Mouse (Mus musculus): ENCODE data around the gene Rergl. TPM values are rescaled to one million over a fixed set of nuclear protein-coding genes. Genes with fewer than 3 reads are reported as not detected.

The Rergl gene
- not detected in 2 replicates for polyA plus RNA-seq (2016; fragmentation: Nextera tagmentation; extraction: Ambion mirVana)

- Histone ChIP-seq H3K4me1 (no peaks in the 10 kb centered on the region), H3K9ac (replicated peaks) (no peak within 1 kb of the TSS), H3K36me3 (no peaks in the 10 kb centered on the region), H3K27ac (replicated peaks) (no peak within 1 kb of the TSS), H3K27me3 (no peaks in the 10 kb centered on the region), H3K9me3 (no peaks in the 10 kb centered on the region), H3K4me2 (replicated peaks) (no peak within 1 kb of the TSS), H3K4me3 (no peak within 1 kb of the TSS)
- 40% methylated on average over 1 of the region's 1 CpGs for WGBS
- no peak for ATAC-seq (ENCODE audit: low FRiP score, low read depth)
Observed at GRCm38 (mm10) chr6:139501876-139502275, at the start of gene Rergl. TSS of gene Rergl (minus strand) at chr6:139501976.

- WGBS = 68% methylated on average over 2 of the region's 2 CpGs
- no peak for ATAC-seq (ENCODE audit: low FRiP score, low read depth)
Observed at GRCm38 (mm10) chr6:139538469-139538868, 36.7 kb upstream of the Rergl start.

GRCm38 (mm10) chr6:139525406-139525805 lies 23.6 kb upstream of the Rergl start:
- no peaks in the 10 kb centered on the region for H3K4me1 ChIP-seq
- no peak for ATAC-seq (ENCODE audit: low FRiP score, low read depth)
- H3K27me3 ChIP-seq = no peaks in the 10 kb centered on the region
- H3K36me3 ChIP-seq = no peaks in the 10 kb centered on the region
- H3K9ac ChIP-seq (replicated peaks) = no peak overlapping the region
- H3K4me3 ChIP-seq = no peak overlapping the region
- no peak overlapping the region for H3K4me2 ChIP-seq (replicated peaks)
- no peak overlapping the region for H3K27ac ChIP-seq (replicated peaks)
- no peaks in the 10 kb centered on the region for H3K9me3 ChIP-seq

More at GRCm38 (mm10) chr6:139538469-139538868, 36.7 kb upstream of the Rergl start:
- no peaks in the 10 kb centered on the region for H3K36me3 ChIP-seq
- H3K4me3 ChIP-seq = no peak overlapping the region
- no peaks in the 10 kb centered on the region for H3K9me3 ChIP-seq
- no peaks in the 10 kb centered on the region for H3K27me3 ChIP-seq
- no peaks in the 10 kb centered on the region for H3K4me1 ChIP-seq
- H3K4me2 ChIP-seq (replicated peaks) = no peak overlapping the region
- no peak overlapping the region for H3K9ac ChIP-seq (replicated peaks)
- no peak overlapping the region for H3K27ac ChIP-seq (replicated peaks)

GRCm38 (mm10) chr6:139524288-139524687 lies 22.5 kb upstream of the Rergl start:
- H3K9ac ChIP-seq (replicated peaks) = no peak overlapping the region
- 48% methylated on average over 5 of the region's 5 CpGs for WGBS
- no peak overlapping the region for H3K27ac ChIP-seq (replicated peaks)
- no peaks in the 10 kb centered on the region for H3K27me3 ChIP-seq
- H3K9me3 ChIP-seq = no peaks in the 10 kb centered on the region
- no peaks in the 10 kb centered on the region for H3K4me1 ChIP-seq
- ATAC-seq (ENCODE audit: low FRiP score, low read depth) = no peak
- no peak overlapping the region for H3K4me3 ChIP-seq
- no peaks in the 10 kb centered on the region for H3K36me3 ChIP-seq
- H3K4me2 ChIP-seq (replicated peaks) = no peak overlapping the region

- H3K27me3 ChIP-seq = no peaks in the 10 kb centered on the region
- H3K27ac ChIP-seq (replicated peaks) = no peak overlapping the region
- H3K9me3 ChIP-seq = no peaks in the 10 kb centered on the region
- WGBS = 90% methylated on average over 3 of the region's 3 CpGs
- no peak overlapping the region for H3K4me2 ChIP-seq (replicated peaks)
- no peak overlapping the region for H3K9ac ChIP-seq (replicated peaks)
- ATAC-seq (ENCODE audit: low FRiP score, low read depth) = no peak
- H3K4me3 ChIP-seq = no peak overlapping the region
- no peaks in the 10 kb centered on the region for H3K36me3 ChIP-seq
- no peaks in the 10 kb centered on the region for H3K4me1 ChIP-seq
Observed at GRCm38 (mm10) chr6:139514938-139515510, 13.2 kb upstream of the Rergl start.

GRCm38 (mm10) chr6:139479730-139480129 lies 22.0 kb downstream of the Rergl start:
- H3K27me3 ChIP-seq = no peaks in the 10 kb centered on the region
- no peak overlapping the region for H3K4me2 ChIP-seq (replicated peaks)
- no peaks in the 10 kb centered on the region for H3K4me1 ChIP-seq
- H3K4me3 ChIP-seq = no peak overlapping the region
- H3K9me3 ChIP-seq = no peaks in the 10 kb centered on the region
- no peak for ATAC-seq (ENCODE audit: low FRiP score, low read depth)
- no peaks in the 10 kb centered on the region for H3K36me3 ChIP-seq
- H3K27ac ChIP-seq (replicated peaks) = no peak overlapping the region
- H3K9ac ChIP-seq (replicated peaks) = no peak overlapping the region

GRCm38 (mm10) chr6:139464980-139465379 lies 36.8 kb downstream of the Rergl start:
- H3K36me3 ChIP-seq = no peaks in the 10 kb centered on the region
- no peak overlapping the region for H3K4me3 ChIP-seq
- H3K9ac ChIP-seq (replicated peaks) = no peak overlapping the region
- H3K9me3 ChIP-seq = no peaks in the 10 kb centered on the region
- no peak overlapping the region for H3K4me2 ChIP-seq (replicated peaks)
- 80% methylated on average over 6 of the region's 6 CpGs for whole genome bisulfite sequencing
- no peak overlapping the region for H3K27ac ChIP-seq (replicated peaks)
- H3K4me1 ChIP-seq = no peaks in the 10 kb centered on the region
- no peaks in the 10 kb centered on the region for H3K27me3 ChIP-seq
- ATAC-seq (ENCODE audit: low FRiP score, low read depth) = no peak

- WGBS = 82% methylated on average over 2 of the region's 2 CpGs
- ATAC-seq (ENCODE audit: low FRiP score, low read depth) = no peak
Observed at GRCm38 (mm10) chr6:139464292-139464691, 37.5 kb downstream of the Rergl start.

GRCm38 (mm10) chr6:139461094-139461493 lies 40.7 kb downstream of the Rergl start:
- WGBS = 35% methylated on average over 5 of the region's 5 CpGs
- Histone ChIP-seq H3K36me3 (no peaks in the 10 kb centered on the region), H3K4me2 (replicated peaks) (no peak overlapping the region), H3K9ac (replicated peaks) (no peak overlapping the region), H3K4me1 (no peaks in the 10 kb centered on the region), H3K27me3 (no peaks in the 10 kb centered on the region), H3K4me3 (no peak overlapping the region), H3K9me3 (no peaks in the 10 kb centered on the region), H3K27ac (replicated peaks) (no peak overlapping the region)
- no peak for ATAC-seq (ENCODE audit: low FRiP score, low read depth)

More at GRCm38 (mm10) chr6:139464292-139464691, 37.5 kb downstream of the Rergl start:
- H3K9ac ChIP-seq (replicated peaks) = no peak overlapping the region
- no peaks in the 10 kb centered on the region for H3K4me1 ChIP-seq
- H3K4me3 ChIP-seq = no peak overlapping the region
- H3K27ac ChIP-seq (replicated peaks) = no peak overlapping the region
- H3K27me3 ChIP-seq = no peaks in the 10 kb centered on the region
- H3K4me2 ChIP-seq (replicated peaks) = no peak overlapping the region
- no peaks in the 10 kb centered on the region for H3K9me3 ChIP-seq
- H3K36me3 ChIP-seq = no peaks in the 10 kb centered on the region

GRCm38 (mm10) chr6:139460470-139460869 lies 41.3 kb downstream of the Rergl start:
- no peaks in the 10 kb centered on the region for H3K36me3 ChIP-seq
- WGBS = 89% methylated on average over 10 of the region's 10 CpGs
- no peak overlapping the region for H3K4me2 ChIP-seq (replicated peaks)
- H3K9me3 ChIP-seq = no peaks in the 10 kb centered on the region
- no peak overlapping the region for H3K27ac ChIP-seq (replicated peaks)
- ATAC-seq (ENCODE audit: low FRiP score, low read depth) = no peak
- no peaks in the 10 kb centered on the region for H3K27me3 ChIP-seq
- no peaks in the 10 kb centered on the region for H3K4me1 ChIP-seq
- no peak overlapping the region for H3K9ac ChIP-seq (replicated peaks)
- H3K4me3 ChIP-seq = no peak overlapping the region

- no peak for ATAC-seq (ENCODE audit: low FRiP score, low read depth)
- no peaks in the 10 kb centered on the region for H3K4me1 ChIP-seq
- H3K9me3 ChIP-seq = no peaks in the 10 kb centered on the region
- H3K4me2 ChIP-seq (replicated peaks) = no peak overlapping the region
- H3K36me3 ChIP-seq = no peaks in the 10 kb centered on the region
- H3K27ac ChIP-seq (replicated peaks) = no peak overlapping the region
- no peak overlapping the region for H3K9ac ChIP-seq (replicated peaks)
- 94% methylated on average over 2 of the region's 2 CpGs for WGBS
- H3K4me3 ChIP-seq = no peak overlapping the region
- H3K27me3 ChIP-seq = no peaks in the 10 kb centered on the region
Observed at GRCm38 (mm10) chr6:139443999-139444398, 57.8 kb downstream of the Rergl start.
